Mouse (Mus musculus) C2C12 (cell line): Measurements from ENCODE around the gene Slc22a23. TPM values are rescaled to one million over a fixed set of nuclear protein-coding genes. Genes with fewer than 3 reads are reported as not detected.
A peak's percentile ranks its signal among the peaks of the same experiment; 100 is the strongest.

Experiments
- H3K27me3 ChIP-seq: one replicate; pipeline ENCODE4 v1.6.1; 2011; ENCODE audit not compliant: control insufficient read depth, insufficient read depth, insufficient read length
- H3K36me3 ChIP-seq: one replicate; pipeline ENCODE4 v1.6.1; 2011; ENCODE audit not compliant: control insufficient read depth, insufficient read depth
- H3K4me3 ChIP-seq: one replicate; pipeline ENCODE4 v1.5.1; 2011; ENCODE audit warnings: mild to moderate bottlenecking, control low read depth; ENCODE audit not compliant: poor library complexity, insufficient read depth, severe bottlenecking
- H3K79me2 ChIP-seq: one replicate; pipeline ENCODE4 v1.6.1; 2011; ENCODE audit not compliant: control insufficient read depth, insufficient read depth
- H3K79me3 ChIP-seq: one replicate; pipeline ENCODE4 v1.6.1; 2011; ENCODE audit warnings: low read depth, control low read depth
- H3ac ChIP-seq: one replicate; pipeline ENCODE3; 2011; ENCODE audit warnings: low read depth; ENCODE audit not compliant: control insufficient read depth, insufficient read length
- CEBPB ChIP-seq: IDR thresholded peaks from one replicate; pipeline ENCODE4 v1.6.1; 2011; ENCODE audit warnings: low read depth, mild to moderate bottlenecking, control low read depth, moderate library complexity
- CTCF ChIP-seq: IDR thresholded peaks from one replicate; pipeline ENCODE4 v1.5.1; 2011; ENCODE audit not compliant: control insufficient read depth, insufficient read depth, insufficient read length
- FOSL1 ChIP-seq: IDR thresholded peaks from one replicate; pipeline ENCODE4 v1.8.0; 2011; ENCODE audit warnings: mild to moderate bottlenecking, low read length; ENCODE audit not compliant: poor library complexity, insufficient read depth, severe bottlenecking
- MAX ChIP-seq: IDR thresholded peaks from one replicate; pipeline ENCODE4 v1.6.1; 2011; ENCODE audit warnings: mild to moderate bottlenecking, control low read depth
- MYOD1 ChIP-seq: IDR thresholded peaks from one replicate; pipeline ENCODE4 v1.6.1; 2011; ENCODE audit warnings: low read depth; ENCODE audit not compliant: control insufficient read depth, insufficient read length
- MYOG ChIP-seq: IDR thresholded peaks from one replicate; pipeline ENCODE4 v1.6.1; 2011; ENCODE audit not compliant: control insufficient read depth, insufficient read length; ENCODE audit errors: extremely low read depth
- USF1 ChIP-seq: IDR thresholded peaks from one replicate; pipeline ENCODE4 v1.6.1; 2011; ENCODE audit warnings: low read depth, mild to moderate bottlenecking, control low read depth, moderate library complexity
- polyA plus RNA-seq: library from polyadenylated mRNA; unstranded; fragments of >200 nt; fragmentation: generic; extraction: Trizol; gene quantifications from one replicate; pipeline ENCODE4 v1.2.1, GENCODE M21; 2012; ENCODE audit warnings: missing spikeins

Gene Slc22a23
- polyA plus RNA-seq, 1 experiment = 10.9 TPM

GRCm38 (mm10) chr13:34174025-34174424 is 171.0 kb downstream of the Slc22a23 start:
- Histone ChIP-seq H3K36me3 (peaks cover 14% of the 10 kb centered on the region), H3ac (no peak overlapping the region), H3K79me2 (no peaks in the 10 kb centered on the region), H3K4me3 (no peak overlapping the region), H3K27me3 (no peaks in the 10 kb centered on the region), H3K79me3 (no peaks in the 10 kb centered on the region)
- TF ChIP-seq CEBPB (no peak), CTCF (no peak), MYOG (no peak), USF1 (no peak), MAX (no peak), FOSL1 (no peak), MYOD1 (no peak)

DNA sequence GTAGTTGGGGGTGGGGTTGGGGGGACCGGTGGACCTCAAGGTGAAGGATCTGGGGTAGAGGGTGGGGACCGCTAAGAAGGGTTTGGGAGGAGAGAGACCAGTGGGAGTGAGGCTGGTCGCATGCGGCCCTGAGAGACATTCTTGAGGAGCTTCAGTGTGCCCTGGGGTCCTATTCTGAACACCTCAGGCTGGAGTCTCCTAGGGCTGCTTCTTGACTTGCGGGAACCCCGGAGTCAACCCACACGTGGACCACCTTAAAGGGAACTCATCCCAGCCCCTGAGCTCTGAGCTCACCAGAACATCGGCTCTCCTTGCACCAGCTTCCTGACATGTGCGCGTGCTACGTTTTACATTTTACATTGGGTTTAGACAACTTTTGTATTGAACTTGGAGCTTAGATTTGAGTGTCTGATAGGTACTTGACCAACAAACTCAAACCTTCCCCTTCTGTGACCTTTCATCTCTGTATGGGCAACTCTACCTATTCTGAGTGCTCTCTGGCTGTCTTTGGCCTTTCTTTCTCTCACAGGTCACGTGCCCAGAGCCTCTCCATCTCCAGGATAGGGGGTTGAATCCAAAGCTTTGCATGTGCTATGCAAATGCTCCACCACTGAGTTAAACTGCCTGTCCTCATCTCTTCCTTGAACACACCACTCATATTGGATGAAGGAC is 181.5 kb downstream of the Slc22a23 start:
- Histone ChIP-seq H3K79me2 (peaks cover 32% of the 10 kb centered on the region), H3K27me3 (no peaks in the 10 kb centered on the region), H3K36me3 (no peaks in the 10 kb centered on the region), H3ac (peak overlapping the region; percentile 46), H3K4me3 (peak overlapping the region; percentile 51), H3K79me3 (peaks cover 5% of the 10 kb centered on the region)
- no peak for TF ChIP-seq MAX
- TF ChIP-seq CEBPB = no peak
- TF ChIP-seq CTCF = no peak
- TF ChIP-seq MYOD1 = no peak
- TF ChIP-seq FOSL1 = no peak
- peak; percentile 92 for TF ChIP-seq USF1
- no peak for TF ChIP-seq MYOG

- TF ChIP-seq MAX (peak; percentile 27), FOSL1 (no peak)
- H3K4me3 ChIP-seq = peak within 1 kb of the TSS; percentile 51
- peaks cover 32% of the 10 kb centered on the region for H3K79me2 ChIP-seq
- H3K36me3 ChIP-seq = no peaks in the 10 kb centered on the region
- peaks cover 5% of the 10 kb centered on the region for H3K79me3 ChIP-seq
- H3K27me3 ChIP-seq = no peaks in the 10 kb centered on the region
- H3ac ChIP-seq = peak within 1 kb of the TSS; percentile 96
Measured at GRCm38 (mm10) chr13:34162491-34163303, 182.3 kb downstream of the Slc22a23 start, which contains the start of gene Psmg4. Gene Psmg4 (plus strand): TSS chr13:34162964.

DNA sequence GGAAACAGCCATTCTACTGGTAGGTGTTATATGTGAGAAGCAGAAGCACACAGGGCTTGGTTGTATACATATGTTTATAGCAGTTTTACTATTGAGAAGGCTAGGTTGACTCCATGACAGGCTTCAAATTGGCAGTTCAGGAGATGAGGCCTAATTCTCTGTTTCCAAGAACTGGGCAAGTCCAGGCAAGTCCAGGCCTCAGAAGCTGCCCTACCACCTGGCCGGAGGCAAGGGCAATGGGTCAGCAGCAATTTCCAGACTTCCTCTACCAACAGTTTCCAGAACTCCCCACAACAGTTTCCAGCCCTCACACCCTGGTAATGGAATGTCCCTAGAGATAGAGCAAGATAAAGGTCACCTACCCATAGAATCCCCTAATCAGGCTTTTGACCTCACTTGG is 185.1 kb downstream of the Slc22a23 start:
- Histone ChIP-seq H3K79me3 (peaks cover 4% of the 10 kb centered on the region), H3K4me3 (no peak overlapping the region), H3K79me2 (peaks cover 17% of the 10 kb centered on the region), H3ac (no peak overlapping the region), H3K27me3 (no peaks in the 10 kb centered on the region), H3K36me3 (no peaks in the 10 kb centered on the region)
- TF ChIP-seq USF1 (no peak), FOSL1 (no peak), MYOG (no peak), MYOD1 (no peak), MAX (no peak), CEBPB (no peak), CTCF (no peak)

DNA sequence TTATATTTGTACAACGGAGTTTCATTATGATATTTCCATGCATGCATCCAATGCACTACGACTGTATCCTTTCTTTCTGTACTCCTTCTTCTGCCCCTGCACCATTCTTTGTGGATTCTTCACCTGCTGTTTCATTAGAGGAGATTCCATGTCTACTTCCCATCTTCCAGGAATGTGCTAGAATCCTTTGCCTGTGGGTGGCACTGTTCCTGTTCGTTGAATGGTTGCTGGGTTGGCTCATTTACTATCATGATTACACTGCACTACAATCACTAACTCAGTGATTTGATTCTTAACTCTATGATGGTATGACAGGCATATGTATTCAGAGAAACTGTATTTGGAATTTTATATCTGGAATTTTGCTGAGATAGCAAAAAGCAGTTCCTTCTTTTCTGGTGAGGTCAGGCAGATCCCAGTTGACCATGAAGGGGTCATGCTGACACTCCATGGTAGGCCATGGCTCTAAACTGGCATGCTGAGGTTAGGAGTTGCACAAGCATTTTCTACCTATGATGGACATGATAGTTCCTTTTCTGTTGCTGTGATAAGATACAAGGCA is 187.3 kb downstream of the Slc22a23 start:
- Histone ChIP-seq H3K79me3 (no peaks in the 10 kb centered on the region), H3K27me3 (no peaks in the 10 kb centered on the region), H3K79me2 (no peaks in the 10 kb centered on the region), H3K4me3 (no peak overlapping the region), H3ac (no peak overlapping the region), H3K36me3 (no peaks in the 10 kb centered on the region)
- TF ChIP-seq MYOG (no peak), FOSL1 (no peak), USF1 (no peak), CEBPB (no peak), MYOD1 (no peak), MAX (no peak), CTCF (no peak)
